Mouse (Mus musculus) midbrain, postnatal 0 days (tissue): ENCODE results near the gene Gm3298. TPM values are rescaled to one million over a fixed set of nuclear protein-coding genes. Genes with fewer than 3 reads are reported as not detected.
"Not testable (repeated sequence)": the region's sequence is repeated elsewhere in the genome, so short reads cannot be mapped to it uniquely, and the experiment has no call there.

Experiments
- ATAC-seq: fragments of 200-750 bp; cut with Nextera tagmentation; 2 replicates; pipeline ENCODE4 v1.8.0; 2017; ENCODE audit warnings: moderate number of reproducible peaks, mild to moderate bottlenecking, moderate TSS enrichment, moderate library complexity; ENCODE audit not compliant: low FRiP score
- DNase-seq: peaks from one replicate; pipeline ENCODE4 v3.0.0-alpha.2; 2015; ENCODE audit warnings: low spot score
- H3K27ac ChIP-seq: fragments of 300-500 bp; sonication (generic); 2 replicates; pipeline ENCODE4 v1.5.1; 2014; ENCODE audit warnings: low read depth, mild to moderate bottlenecking, low read length, mixed read lengths
- H3K27me3 ChIP-seq: fragments of 300-500 bp; sonication (generic); 2 replicates; pipeline ENCODE4 v1.6.1; 2014; ENCODE audit warnings: low read length, control low read depth, mixed read lengths; ENCODE audit not compliant: insufficient read depth
- H3K36me3 ChIP-seq: fragments of 300-500 bp; sonication (generic); 2 replicates; pipeline ENCODE4 v1.6.1; 2014; ENCODE audit warnings: low read length, control low read depth, mixed read lengths; ENCODE audit not compliant: insufficient read depth
- H3K4me1 ChIP-seq: fragments of 300-500 bp; sonication (generic); 2 replicates; pipeline ENCODE4 v1.6.1; 2014; ENCODE audit warnings: mild to moderate bottlenecking, control low read depth, antibody characterized with exemption, low read length, mixed read lengths; ENCODE audit not compliant: insufficient read depth
- H3K4me2 ChIP-seq: fragments of 300-500 bp; sonication (generic); 2 replicates; pipeline ENCODE4 v1.6.1; 2014; ENCODE audit warnings: low read depth, mild to moderate bottlenecking, low read length, mixed read lengths; ENCODE audit not compliant: poor library complexity, severe bottlenecking
- H3K4me3 ChIP-seq: fragments of 300-500 bp; sonication (generic); 2 replicates; pipeline ENCODE4 v1.5.1; 2014; ENCODE audit warnings: low read depth, mild to moderate bottlenecking, low read length, moderate library complexity
- H3K9ac ChIP-seq: fragments of 300-500 bp; sonication (generic); replicated peaks from 2 replicates; pipeline ENCODE4 v1.6.1; 2014; ENCODE audit warnings: mild to moderate bottlenecking, low read length, moderate library complexity, mixed read lengths; ENCODE audit not compliant: poor library complexity, severe bottlenecking
- H3K9me3 ChIP-seq: fragments of 300-500 bp; sonication (generic); 2 replicates; pipeline ENCODE4 v1.6.1; 2016; ENCODE audit warnings: low read length, control low read depth
- WGBS: fragments of 180-500 bp; shearing (Covaris S2); extraction: QIAGEN DNeasy Blood & Tissue Kit; methylation state at CpG from one replicate; pipeline ENCODE4 v1.1.7; 2014; 5-methylcytosine and 5-hydroxymethylcytosine counted together
- polyA plus RNA-seq: library from polyadenylated mRNA; unstranded; fragments of >200 nt; fragmentation: Nextera tagmentation; extraction: Ambion mirVana; gene quantifications from 2 replicates; pipeline ENCODE4 v1.2.1, GENCODE M21; 2015
- total RNA-seq: library from RNA; depleted of rRNA; stranded (reverse); fragments of >200 nt; gene quantifications from 2 replicates; pipeline ENCODE4 v1.2.3, GENCODE M21; 2014; rRNA removed

The Gm3298 gene
- 2.3 TPM in 1 of 2 replicates, not detected in the other for total RNA-seq
- polyA plus RNA-seq = 0.35 TPM in 1 of 2 replicates, not detected in the other

DNA sequence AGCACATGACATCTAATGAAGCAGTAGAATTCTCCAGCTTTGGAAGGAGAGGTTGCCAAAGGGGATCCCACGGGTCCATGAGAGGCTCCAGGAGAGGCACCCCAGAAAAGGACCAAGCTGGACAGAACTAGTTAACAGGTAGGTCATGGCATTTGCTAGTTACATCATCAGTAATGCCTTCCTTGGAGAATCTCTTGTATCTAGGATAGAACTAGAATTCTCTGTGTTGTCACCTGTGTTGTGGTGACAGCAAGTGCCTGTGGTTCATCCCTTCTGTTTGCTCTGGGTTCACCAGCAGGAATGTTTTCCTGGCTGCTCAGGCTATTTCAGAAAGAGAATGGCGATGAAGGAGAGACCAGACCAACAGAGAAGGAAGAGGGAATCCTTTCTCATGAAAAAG, at the start of gene Gm3298:
Gene Gm3298 (plus strand): TSS at position 301 of the 400 bp plus-strand sequence.
- H3K27me3 ChIP-seq, H3K9ac ChIP-seq, H3K27ac ChIP-seq, H3K36me3 ChIP-seq, DNase-seq, H3K9me3 ChIP-seq, H3K4me3 ChIP-seq, ATAC-seq, H3K4me1 ChIP-seq, H3K4me2 ChIP-seq: not testable (repeated sequence)
- WGBS = no CpG with 5 or more reads among the region's 2 CpGs

DNA sequence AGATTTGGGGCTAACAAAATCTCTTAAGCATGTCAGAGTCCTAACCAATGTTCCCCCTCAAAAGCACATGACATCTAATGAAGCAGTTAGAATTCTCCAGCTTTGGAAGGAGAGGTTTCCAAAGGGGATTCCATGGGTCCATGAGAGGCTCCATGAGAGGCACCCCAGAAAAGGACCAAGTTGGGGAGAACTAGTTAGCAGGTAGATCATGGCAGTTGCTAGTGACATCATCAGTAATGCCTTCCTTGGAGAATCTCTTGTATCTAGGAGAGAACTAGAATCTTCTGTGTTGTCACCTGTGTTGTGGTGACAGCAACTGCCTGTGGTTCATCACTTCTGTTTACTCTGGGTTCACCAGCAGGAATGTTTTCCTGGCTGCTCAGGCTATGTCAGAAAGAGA, 32.1 kb upstream of the Gm3298 start, which contains the start of gene Gm8297:
Gene Gm8297 (plus strand): TSS at position 301 of the 400 bp plus-strand sequence.
- not testable (repeated sequence) for H3K36me3 ChIP-seq, ATAC-seq, H3K4me3 ChIP-seq, H3K4me2 ChIP-seq, H3K9me3 ChIP-seq, H3K27me3 ChIP-seq, H3K27ac ChIP-seq, DNase-seq, H3K9ac ChIP-seq, H3K4me1 ChIP-seq

- WGBS = no CpG with 5 or more reads among the region's 3 CpGs
- not testable (repeated sequence) for H3K36me3 ChIP-seq, ATAC-seq, DNase-seq, H3K27ac ChIP-seq, H3K4me2 ChIP-seq, H3K9ac ChIP-seq, H3K4me1 ChIP-seq, H3K27me3 ChIP-seq, H3K9me3 ChIP-seq, H3K4me3 ChIP-seq
Observed at GRCm38 (mm10) chr14:5050329-5050728, 34.6 kb downstream of the Gm3298 start, which contains the start of gene 4930555G01Rik. 4930555G01Rik (plus strand) TSS chr14:5050629.

Other genes with a start within 250 kb of the Gm3298 start
- gene Gm9602, start 239.6 kb upstream of the Gm3298 start, total RNA-seq = not detected in 2 replicates
- gene Gm9602, start 239.6 kb upstream of the Gm3298 start, polyA plus RNA-seq = not detected in 2 replicates
- gene Gm3269, start 177.8 kb upstream of the Gm3298 start, total RNA-seq = not detected in 2 replicates
- gene Gm3269, start 177.8 kb upstream of the Gm3298 start, polyA plus RNA-seq = not detected in 2 replicates
- gene Gm3264, start 160.3 kb upstream of the Gm3298 start, total RNA-seq = not detected in 2 replicates
- gene Gm3264, start 160.3 kb upstream of the Gm3298 start, polyA plus RNA-seq = 3.2 and 4.1 TPM in 2 replicates
- 0.24 TPM in 1 of 2 replicates, not detected in the other for gene Gm3278, start 123.5 kb upstream of the Gm3298 start, total RNA-seq
- gene Gm3278, start 123.5 kb upstream of the Gm3298 start, polyA plus RNA-seq = 0.30 TPM in 1 of 2 replicates, not detected in the other
- gene Gm8297, start 32.0 kb upstream of the Gm3298 start, total RNA-seq = 0.76 TPM in 1 of 2 replicates, not detected in the other
- gene Gm8297, start 32.0 kb upstream of the Gm3298 start, polyA plus RNA-seq = not detected in 2 replicates
- gene 4930555G01Rik, start 34.7 kb downstream of the Gm3298 start, total RNA-seq = not detected in 2 replicates
- not detected in 2 replicates for gene 4930555G01Rik, start 34.7 kb downstream of the Gm3298 start, polyA plus RNA-seq
- 17.1 and 20.9 TPM in 2 replicates for gene Gm8281, start 55.1 kb downstream of the Gm3298 start, total RNA-seq
- gene Gm8281, start 55.1 kb downstream of the Gm3298 start, polyA plus RNA-seq = 11.3 and 13.6 TPM in 2 replicates
- not detected in 2 replicates for gene Gm8279, start 115.6 kb downstream of the Gm3298 start, total RNA-seq
- gene Gm8279, start 115.6 kb downstream of the Gm3298 start, polyA plus RNA-seq = not detected in 2 replicates
- gene Gm3317, start 148.6 kb downstream of the Gm3298 start, total RNA-seq = not detected in 2 replicates
- not detected in 2 replicates for gene Gm3317, start 148.6 kb downstream of the Gm3298 start, polyA plus RNA-seq
- not detected in 2 replicates for gene Gm8271, start 169.9 kb downstream of the Gm3298 start, total RNA-seq
- not detected in 2 replicates for gene Gm8271, start 169.9 kb downstream of the Gm3298 start, polyA plus RNA-seq
- gene Gm3526, start 244.7 kb downstream of the Gm3298 start, total RNA-seq = not detected in 2 replicates
- not detected in 2 replicates for gene Gm3526, start 244.7 kb downstream of the Gm3298 start, polyA plus RNA-seq